Mouse (Mus musculus) mammary gland, adult 2 months (tissue): Measurements from ENCODE around the gene Abcc9. TPM values are rescaled to one million over a fixed set of nuclear protein-coding genes. Genes with fewer than 3 reads are reported as not detected.

Source experiments
- polyA plus RNA-seq: library from polyadenylated mRNA; depleted of rRNA; stranded (reverse); fragments of >200 nt; gene quantifications from 2 replicates; pipeline ENCODE4 v1.2.3, GENCODE M21; 2012; ENCODE audit warnings: low replicate concordance; rRNA removed

The Abcc9 gene
- polyA plus RNA-seq: 5.2 and 17.4 TPM in 2 replicates

DNA sequence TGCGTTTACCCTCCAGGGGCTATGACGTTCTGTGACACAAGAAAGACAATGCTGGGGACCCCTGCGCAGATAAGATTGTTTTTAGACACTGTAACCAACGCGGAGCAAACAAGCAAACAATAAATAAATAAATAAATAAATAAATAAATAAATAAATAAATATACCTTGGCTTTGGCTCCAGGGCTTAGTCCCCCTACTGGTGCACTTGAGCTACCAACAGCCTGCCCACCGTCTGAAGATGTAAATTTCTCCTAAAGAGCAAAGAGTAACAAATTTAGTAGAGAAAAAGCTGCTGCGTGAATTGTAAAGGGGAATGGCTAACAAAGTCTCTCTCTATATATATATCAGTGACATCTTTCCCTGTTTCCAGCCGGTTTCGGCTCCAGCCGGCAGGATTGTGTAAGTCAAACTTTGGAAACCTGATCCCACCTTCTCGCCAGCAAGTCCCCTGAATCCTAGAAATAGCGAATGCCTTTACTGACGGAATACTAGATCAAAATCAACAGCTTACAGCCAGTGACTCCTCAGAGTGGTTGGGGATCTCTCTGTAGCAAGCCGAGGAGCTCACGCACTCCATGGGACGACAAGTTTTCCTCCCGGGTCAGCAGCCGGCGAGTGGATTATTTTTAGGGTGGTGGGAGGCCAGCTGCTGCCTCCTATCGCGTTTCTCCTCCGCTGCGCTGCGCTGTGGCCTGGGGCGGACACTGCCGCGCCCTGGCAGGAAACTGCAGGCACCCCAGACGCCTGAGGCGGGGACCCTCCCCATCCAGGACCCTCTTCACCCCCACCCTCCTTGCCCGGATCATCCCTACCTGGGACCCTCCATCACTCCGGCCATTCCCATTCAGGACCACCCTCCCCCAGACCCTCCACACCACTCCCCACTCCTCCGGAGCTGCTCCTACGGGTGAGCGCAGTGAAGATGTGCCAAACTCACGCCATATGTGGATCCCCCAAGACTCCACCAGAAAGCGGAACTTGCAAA lies at the start of gene Abcc9:
Gene Abcc9 (minus strand): TSS at position 664 of the 986 bp plus-strand sequence.

DNA sequence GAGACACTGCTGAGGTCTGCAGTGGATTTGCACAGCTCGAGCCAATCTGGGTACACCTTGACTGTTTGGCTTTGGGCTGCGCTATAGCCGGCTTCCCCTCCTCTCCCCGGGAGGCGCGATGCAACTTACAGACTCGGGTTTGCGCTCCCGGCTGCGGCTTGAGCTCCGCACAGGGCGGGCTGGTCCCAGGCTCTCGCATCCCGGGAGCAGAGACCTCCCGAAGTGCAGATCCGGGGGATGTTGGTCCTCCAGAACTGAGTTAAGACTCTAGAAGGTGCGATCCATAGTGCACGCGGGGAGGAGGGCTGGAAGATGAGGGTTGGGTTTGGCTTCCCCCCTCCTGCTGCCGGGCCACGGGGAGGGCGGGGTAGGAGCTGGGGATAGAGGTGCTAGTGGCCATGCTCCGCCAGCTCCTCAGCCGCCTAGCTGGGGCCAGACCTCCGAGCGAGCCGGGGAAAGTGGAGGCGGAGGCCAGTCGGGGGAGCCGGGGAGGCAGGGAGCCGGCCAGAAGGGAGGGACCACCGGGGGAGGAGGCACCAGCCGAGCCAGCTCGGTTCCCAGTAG lies 131.0 kb downstream of the Abcc9 start, which contains the start of gene Kcnj8:
Gene Kcnj8 (minus strand): TSS at position 560 of the 564 bp plus-strand sequence.

Other genes with a start within 250 kb of the Abcc9 start
- 7.7 and 11.4 TPM in 2 replicates for gene Gys2, start 229.2 kb downstream of the Abcc9 start, polyA plus RNA-seq
- 45.7 and 188 TPM in 2 replicates for gene Ldhb, start 194.4 kb downstream of the Abcc9 start, polyA plus RNA-seq
- gene Kcnj8, start 130.7 kb downstream of the Abcc9 start, polyA plus RNA-seq: 16.7 and 22.0 TPM in 2 replicates
- 9.1 and 9.6 TPM in 2 replicates for gene Cmas, start 54.4 kb upstream of the Abcc9 start, polyA plus RNA-seq
- gene Sult6b2, start 102.2 kb upstream of the Abcc9 start, polyA plus RNA-seq: not detected in 2 replicates